Mouse (Mus musculus): ENCODE measurements around the gene Slc17a2. TPM values are rescaled to one million over a fixed set of nuclear protein-coding genes. Genes with fewer than 3 reads are reported as not detected.

The Slc17a2 gene
- polyA plus RNA-seq, 1 experiment from 2014 or later, result not detected

DNA sequence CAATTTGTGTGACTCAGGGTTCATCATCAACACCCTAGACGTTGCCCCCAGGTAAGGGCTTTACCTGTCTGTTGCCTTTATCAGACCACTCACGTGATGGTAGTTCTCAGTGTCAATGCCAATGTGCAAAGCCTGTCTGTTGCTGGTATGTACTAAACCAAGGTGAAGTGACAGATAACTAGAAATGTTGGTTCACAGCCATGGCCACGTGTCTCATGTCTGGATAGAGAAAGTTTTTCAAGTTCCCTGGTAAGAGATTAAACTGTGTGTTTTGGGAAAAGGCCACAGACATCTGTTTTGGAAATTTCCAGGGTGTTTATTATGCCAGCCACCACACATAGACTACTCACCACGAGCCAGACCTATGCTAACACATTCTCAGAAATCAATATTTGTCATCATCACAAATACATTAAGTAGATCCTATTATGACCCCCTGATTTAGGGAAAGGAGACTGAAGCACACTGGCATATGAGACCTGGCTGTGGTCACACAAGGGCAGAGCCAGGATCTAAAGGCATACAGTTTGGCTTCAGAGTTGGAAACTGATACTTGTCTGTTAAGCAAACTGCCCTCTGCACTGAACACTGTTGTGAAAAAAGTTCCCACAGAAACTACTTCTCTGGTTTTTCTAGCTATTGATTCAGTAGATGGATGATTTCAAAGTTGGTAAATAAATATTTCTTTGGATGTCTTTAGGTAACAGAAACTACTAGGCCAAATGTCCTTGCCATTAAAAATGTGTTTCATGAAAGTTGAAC, 13.6 kb downstream of the Slc17a2 start:
- H3K27ac ChIP-seq, result no peak overlapping the region
- H3K4me1 ChIP-seq, result no peaks in the 10 kb centered on the region
- H3K9ac ChIP-seq, result no peak overlapping the region
- ATAC-seq (replicated peaks), result no peak
- no peaks in the 10 kb centered on the region for H3K36me3 ChIP-seq (replicated peaks)
- no peak overlapping the region for H3K4me3 ChIP-seq
- no peaks in the 10 kb centered on the region for H3K27me3 ChIP-seq (replicated peaks)
- H3K9me3 ChIP-seq, result no peaks in the 10 kb centered on the region
- no peak overlapping the region for H3K4me2 ChIP-seq
- 74% methylated on average over 4 of the region's 4 CpGs for WGBS

DNA sequence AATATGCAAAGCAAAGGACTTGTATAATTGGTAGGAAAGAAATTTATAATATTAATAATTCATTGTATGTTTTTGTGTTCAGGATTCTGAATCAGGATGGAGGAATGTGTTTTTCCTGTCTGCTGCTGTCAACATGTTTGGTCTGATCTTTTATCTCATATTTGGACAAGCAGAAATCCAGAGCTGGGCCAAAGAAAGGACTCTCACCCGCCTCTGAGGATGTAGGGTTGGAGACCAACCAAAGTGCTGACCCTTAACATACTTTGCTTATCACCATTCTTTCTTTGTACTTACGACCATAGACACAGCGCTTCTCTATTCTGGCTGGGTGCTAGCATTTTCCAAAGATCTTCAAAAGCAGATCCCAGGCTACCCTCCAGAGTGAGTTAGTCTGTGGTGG, 15.4 kb downstream of the Slc17a2 start:
- no peaks in the 10 kb centered on the region for H3K9me3 ChIP-seq
- H3K4me2 ChIP-seq, result no peak overlapping the region
- ATAC-seq (replicated peaks), result no peak
- no peak overlapping the region for H3K4me3 ChIP-seq
- H3K27me3 ChIP-seq (replicated peaks), result no peaks in the 10 kb centered on the region
- no peak overlapping the region for H3K27ac ChIP-seq
- no peak overlapping the region for H3K9ac ChIP-seq
- 88% methylated on average over 3 of the region's 3 CpGs for WGBS
- H3K36me3 ChIP-seq (replicated peaks), result no peaks in the 10 kb centered on the region
- H3K4me1 ChIP-seq, result no peaks in the 10 kb centered on the region

DNA sequence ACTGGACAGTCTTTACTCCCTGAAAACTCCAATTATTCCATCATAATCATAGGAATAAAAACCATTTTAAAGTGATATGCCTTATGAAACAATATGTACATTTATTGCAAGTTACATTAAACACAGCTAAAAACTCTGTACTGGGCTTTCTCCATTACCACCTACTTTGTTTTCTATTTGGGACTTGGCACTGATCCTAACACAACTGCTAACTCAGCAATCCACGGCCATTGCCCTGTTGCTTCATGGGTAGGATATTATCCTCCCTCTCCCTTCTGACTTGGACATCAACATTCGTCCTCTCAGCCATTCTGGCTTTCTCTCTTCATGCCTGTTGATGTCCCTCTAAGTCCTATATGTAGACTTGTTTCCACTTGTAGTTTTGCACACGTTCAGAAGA, 19.8 kb downstream of the Slc17a2 start:
- H3K4me1 ChIP-seq, result no peaks in the 10 kb centered on the region
- no peak overlapping the region for H3K4me3 ChIP-seq
- 72% methylated on average over 3 of the region's 3 CpGs for WGBS
- no peak overlapping the region for H3K4me2 ChIP-seq
- H3K27me3 ChIP-seq (replicated peaks), result no peaks in the 10 kb centered on the region
- no peaks in the 10 kb centered on the region for H3K36me3 ChIP-seq (replicated peaks)
- H3K27ac ChIP-seq, result no peak overlapping the region
- no peak for ATAC-seq (replicated peaks)
- no peak overlapping the region for H3K9ac ChIP-seq
- H3K9me3 ChIP-seq, result no peaks in the 10 kb centered on the region

GRCm38 (mm10) chr13:23833053-23833452, 26.3 kb downstream of the Slc17a2 start:
- Histone ChIP-seq H3K4me1 (no peaks in the 10 kb centered on the region), H3K27ac (no peak overlapping the region), H3K27me3 (replicated peaks) (no peaks in the 10 kb centered on the region), H3K4me2 (no peak overlapping the region), H3K9ac (no peak overlapping the region), H3K4me3 (no peak overlapping the region), H3K9me3 (no peaks in the 10 kb centered on the region), H3K36me3 (replicated peaks) (no peaks in the 10 kb centered on the region)
- 14% methylated on average over 6 of the region's 6 CpGs for WGBS
- ATAC-seq (replicated peaks), result no peak; the same call in 1 of the 2 replicates

- no peak for ATAC-seq (replicated peaks)
These were observed 28.0 kb downstream of the Slc17a2 start for GRCm38 (mm10) chr13:23834836-23835235.

GRCm38 (mm10) chr13:23836630-23837029, 29.8 kb downstream of the Slc17a2 start:
- Histone ChIP-seq H3K27ac (no peak overlapping the region), H3K9ac (no peak overlapping the region), H3K4me2 (no peak overlapping the region), H3K4me1 (no peaks in the 10 kb centered on the region), H3K36me3 (replicated peaks) (no peaks in the 10 kb centered on the region), H3K9me3 (no peaks in the 10 kb centered on the region), H3K4me3 (no peak overlapping the region), H3K27me3 (replicated peaks) (no peaks in the 10 kb centered on the region)
- no peak for ATAC-seq (replicated peaks)
- WGBS, result 92% methylated on average over 5 of the region's 5 CpGs

More at GRCm38 (mm10) chr13:23834836-23835235, 28.0 kb downstream of the Slc17a2 start:
- H3K4me3 ChIP-seq, result no peak overlapping the region
- no peaks in the 10 kb centered on the region for H3K27me3 ChIP-seq (replicated peaks)
- no peak overlapping the region for H3K4me2 ChIP-seq
- no peaks in the 10 kb centered on the region for H3K36me3 ChIP-seq (replicated peaks)
- no peaks in the 10 kb centered on the region for H3K4me1 ChIP-seq
- WGBS, result 87% methylated on average over 5 of the region's 5 CpGs
- H3K9ac ChIP-seq, result no peak overlapping the region
- H3K9me3 ChIP-seq, result no peaks in the 10 kb centered on the region
- no peak overlapping the region for H3K27ac ChIP-seq

GRCm38 (mm10) chr13:23839308-23839707, 32.5 kb downstream of the Slc17a2 start, which contains the start of gene Slc17a3:
TSS of gene Slc17a3 (plus strand) at chr13:23839434.
- H3K4me1 ChIP-seq, result no peaks in the 10 kb centered on the region
- H3K27ac ChIP-seq, result no peak within 1 kb of the TSS
- H3K4me3 ChIP-seq, result no peak within 1 kb of the TSS
- no peaks in the 10 kb centered on the region for H3K36me3 ChIP-seq (replicated peaks)
- H3K9me3 ChIP-seq, result no peaks in the 10 kb centered on the region
- H3K4me2 ChIP-seq, result no peak within 1 kb of the TSS
- no peak for ATAC-seq (replicated peaks)
- WGBS, result 82% methylated on average over 2 of the region's 2 CpGs
- no peaks in the 10 kb centered on the region for H3K27me3 ChIP-seq (replicated peaks)
- no peak within 1 kb of the TSS for H3K9ac ChIP-seq

GRCm38 (mm10) chr13:23845851-23846250, 39.1 kb downstream of the Slc17a2 start:
- H3K4me1 ChIP-seq, result no peaks in the 10 kb centered on the region
- ATAC-seq (replicated peaks), result no peak
- H3K9me3 ChIP-seq, result no peaks in the 10 kb centered on the region
- H3K4me3 ChIP-seq, result no peak overlapping the region
- no peak overlapping the region for H3K9ac ChIP-seq
- no peaks in the 10 kb centered on the region for H3K36me3 ChIP-seq (replicated peaks)
- H3K27me3 ChIP-seq (replicated peaks), result no peaks in the 10 kb centered on the region
- 59% methylated on average over 4 of the region's 4 CpGs for whole genome bisulfite sequencing
- H3K27ac ChIP-seq, result no peak overlapping the region
- no peak overlapping the region for H3K4me2 ChIP-seq

DNA sequence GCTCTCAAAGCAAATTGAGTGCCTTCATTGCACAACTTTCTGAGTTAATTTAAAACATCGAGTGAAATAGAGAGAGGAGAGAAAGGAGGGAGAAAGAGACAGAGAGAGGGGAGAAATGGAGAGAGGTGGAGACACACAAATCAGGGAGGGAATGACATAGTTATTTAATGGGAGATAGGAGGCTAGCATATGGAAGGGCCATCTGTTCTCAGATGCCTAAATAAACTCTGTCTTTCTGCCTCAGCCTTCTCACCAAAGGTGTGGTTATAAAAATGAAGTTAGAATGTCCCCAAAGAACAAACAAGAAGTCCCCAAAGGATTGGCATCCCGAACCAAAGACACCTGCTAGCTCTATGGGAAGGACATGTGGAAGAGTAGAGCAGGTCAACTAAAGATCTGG, 42.5 kb downstream of the Slc17a2 start:
- 86% methylated on average over 2 of the region's 2 CpGs for WGBS
- no peaks in the 10 kb centered on the region for H3K36me3 ChIP-seq (replicated peaks)
- no peak overlapping the region for H3K9ac ChIP-seq
- ATAC-seq (replicated peaks), result no peak
- no peaks in the 10 kb centered on the region for H3K9me3 ChIP-seq
- H3K27ac ChIP-seq, result no peak overlapping the region
- H3K4me2 ChIP-seq, result no peak overlapping the region
- no peaks in the 10 kb centered on the region for H3K27me3 ChIP-seq (replicated peaks)
- no peak overlapping the region for H3K4me3 ChIP-seq
- no peaks in the 10 kb centered on the region for H3K4me1 ChIP-seq

DNA sequence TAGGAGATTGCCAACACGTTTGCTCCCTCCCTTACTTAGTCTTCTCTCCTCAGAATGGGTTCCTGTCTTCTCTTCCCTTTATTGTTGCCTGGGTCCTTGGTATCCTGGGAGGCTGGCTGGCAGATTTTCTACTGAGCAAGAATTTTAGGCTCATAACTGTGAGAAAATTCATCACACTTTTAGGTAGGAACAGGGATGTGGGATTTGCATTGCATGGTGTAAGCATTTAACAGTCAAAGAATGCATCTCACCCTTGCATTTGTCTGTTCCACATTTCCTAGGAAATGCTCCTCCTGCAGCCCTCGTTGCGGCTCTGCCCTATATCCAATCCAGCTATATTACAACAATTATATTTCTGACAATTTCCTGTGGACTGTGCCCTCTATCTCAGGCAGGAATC, 49.6 kb downstream of the Slc17a2 start:
- H3K27ac ChIP-seq, result no peak overlapping the region

GRCm38 (mm10) chr13:23861815-23862214, 55.0 kb downstream of the Slc17a2 start:
- no peaks in the 10 kb centered on the region for H3K4me1 ChIP-seq
- no peaks in the 10 kb centered on the region for H3K9me3 ChIP-seq
- H3K4me2 ChIP-seq, result no peak overlapping the region
- no peaks in the 10 kb centered on the region for H3K36me3 ChIP-seq (replicated peaks)
- H3K27ac ChIP-seq, result no peak overlapping the region
- no peaks in the 10 kb centered on the region for H3K27me3 ChIP-seq (replicated peaks)
- ATAC-seq (replicated peaks), result no peak
- H3K9ac ChIP-seq, result no peak overlapping the region
- H3K4me3 ChIP-seq, result no peak overlapping the region

More for the DNA sequence above, 49.6 kb downstream of the Slc17a2 start:
- Histone ChIP-seq H3K9me3 (no peaks in the 10 kb centered on the region), H3K4me2 (no peak overlapping the region), H3K27me3 (replicated peaks) (no peaks in the 10 kb centered on the region), H3K9ac (no peak overlapping the region), H3K36me3 (replicated peaks) (no peaks in the 10 kb centered on the region), H3K4me3 (no peak overlapping the region), H3K4me1 (no peaks in the 10 kb centered on the region)
- WGBS, result 66% methylated on average over 3 of the region's 3 CpGs
- ATAC-seq (replicated peaks), result no peak

DNA sequence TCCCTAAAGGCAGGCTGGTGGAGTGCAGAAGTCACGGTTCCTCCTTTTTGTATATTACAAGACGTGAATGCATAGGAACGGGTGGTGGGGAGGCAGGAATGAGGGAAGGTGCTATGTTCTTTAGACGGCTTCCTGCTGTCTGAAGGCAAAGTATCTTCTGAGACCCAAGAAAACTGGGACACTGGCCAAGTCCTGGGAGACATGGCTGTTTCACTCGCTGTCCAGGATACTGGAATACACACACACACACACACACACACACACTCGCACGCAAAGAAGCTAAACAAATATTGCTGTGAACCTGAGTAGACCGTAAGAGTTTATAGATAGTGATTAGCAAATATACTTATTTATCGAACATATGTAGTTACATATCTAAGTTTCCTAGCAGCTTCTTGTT, 57.9 kb downstream of the Slc17a2 start:
- 83% methylated on average over 9 of the region's 9 CpGs for WGBS
- no peak overlapping the region for H3K4me3 ChIP-seq
- H3K9me3 ChIP-seq, result no peaks in the 10 kb centered on the region
- H3K36me3 ChIP-seq (replicated peaks), result no peaks in the 10 kb centered on the region
- H3K9ac ChIP-seq, result no peak overlapping the region
- H3K27ac ChIP-seq, result no peak overlapping the region
- H3K27me3 ChIP-seq (replicated peaks), result no peaks in the 10 kb centered on the region
- no peaks in the 10 kb centered on the region for H3K4me1 ChIP-seq
- H3K4me2 ChIP-seq, result no peak overlapping the region
- no peak for ATAC-seq (replicated peaks)

GRCm38 (mm10) chr13:23866086-23866710, 59.4 kb downstream of the Slc17a2 start:
- 86% methylated on average over 9 of the region's 9 CpGs for WGBS
- no peak overlapping the region for H3K27ac ChIP-seq
- no peak for ATAC-seq (replicated peaks)

More at GRCm38 (mm10) chr13:23866086-23866710, 59.4 kb downstream of the Slc17a2 start:
- no peaks in the 10 kb centered on the region for H3K27me3 ChIP-seq (replicated peaks)
- no peaks in the 10 kb centered on the region for H3K9me3 ChIP-seq
- H3K4me2 ChIP-seq, result no peak overlapping the region
- no peak overlapping the region for H3K4me3 ChIP-seq
- no peaks in the 10 kb centered on the region for H3K4me1 ChIP-seq
- no peak overlapping the region for H3K9ac ChIP-seq
- no peaks in the 10 kb centered on the region for H3K36me3 ChIP-seq (replicated peaks)
